Mouse (Mus musculus) C2C12 (cell line): ENCODE measurements around the gene Pfkfb4.

Experiments
- CTCF ChIP-seq: IDR thresholded peaks from one replicate; pipeline ENCODE4 v1.5.1; 2011; ENCODE audit not compliant: control insufficient read depth, insufficient read depth, insufficient read length
- FOSL1 ChIP-seq: IDR thresholded peaks from one replicate; pipeline ENCODE4 v1.8.0; 2011; ENCODE audit warnings: mild to moderate bottlenecking, low read length; ENCODE audit not compliant: poor library complexity, insufficient read depth, severe bottlenecking
- MAX ChIP-seq: IDR thresholded peaks from one replicate; pipeline ENCODE4 v1.6.1; 2011; ENCODE audit warnings: mild to moderate bottlenecking, control low read depth

DNA sequence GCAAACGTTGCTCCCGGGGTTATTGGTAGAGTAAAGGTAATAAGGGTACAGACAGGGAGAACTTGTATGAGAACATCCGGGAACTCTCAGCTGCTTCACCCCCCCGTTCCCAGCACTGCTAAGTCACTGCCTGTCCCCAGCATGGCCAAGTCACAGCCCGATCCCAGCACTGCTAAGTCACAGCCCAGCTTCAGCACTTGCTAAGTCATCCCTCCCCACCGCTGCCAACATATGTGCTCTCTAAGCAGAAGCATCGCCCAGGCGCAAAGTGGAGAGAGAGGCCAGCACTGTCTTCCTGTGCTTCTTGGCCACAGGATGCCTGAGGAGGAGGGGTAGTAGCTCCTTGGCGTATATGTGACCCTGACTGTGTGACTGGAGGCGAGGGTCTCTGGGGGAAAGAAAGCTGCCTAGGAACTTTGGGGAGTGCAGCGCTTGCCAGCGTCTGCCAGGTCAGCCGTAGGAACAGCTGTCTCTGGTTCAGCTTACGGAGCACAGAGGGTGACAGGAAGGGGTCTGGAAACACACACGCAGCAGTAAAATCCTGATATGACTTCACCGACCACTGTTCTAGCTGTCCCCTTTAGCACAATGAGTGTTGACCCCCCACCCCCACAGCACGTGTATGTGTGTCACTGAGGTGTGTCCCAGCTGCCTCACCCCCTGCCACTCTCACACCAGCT is 18.2 kb downstream of the Pfkfb4 start:
- TF ChIP-seq CTCF (no peak), MAX (no peak), FOSL1 (no peak)
